Mouse (Mus musculus): ENCODE measurements around the gene Apba3. TPM values are rescaled to one million over a fixed set of nuclear protein-coding genes. Genes with fewer than 3 reads are reported as not detected.
A peak's percentile ranks its signal among the peaks of the same experiment; 100 is the strongest.
"Not testable (repeated sequence)": the region's sequence is repeated elsewhere in the genome, so short reads cannot be mapped to it uniquely, and the experiment has no call there.

Apba3 gene
- polyA plus RNA-seq (2015; fragmentation: Nextera tagmentation; extraction: Ambion mirVana): 55.7 and 60.5 TPM in 2 replicates

DNA sequence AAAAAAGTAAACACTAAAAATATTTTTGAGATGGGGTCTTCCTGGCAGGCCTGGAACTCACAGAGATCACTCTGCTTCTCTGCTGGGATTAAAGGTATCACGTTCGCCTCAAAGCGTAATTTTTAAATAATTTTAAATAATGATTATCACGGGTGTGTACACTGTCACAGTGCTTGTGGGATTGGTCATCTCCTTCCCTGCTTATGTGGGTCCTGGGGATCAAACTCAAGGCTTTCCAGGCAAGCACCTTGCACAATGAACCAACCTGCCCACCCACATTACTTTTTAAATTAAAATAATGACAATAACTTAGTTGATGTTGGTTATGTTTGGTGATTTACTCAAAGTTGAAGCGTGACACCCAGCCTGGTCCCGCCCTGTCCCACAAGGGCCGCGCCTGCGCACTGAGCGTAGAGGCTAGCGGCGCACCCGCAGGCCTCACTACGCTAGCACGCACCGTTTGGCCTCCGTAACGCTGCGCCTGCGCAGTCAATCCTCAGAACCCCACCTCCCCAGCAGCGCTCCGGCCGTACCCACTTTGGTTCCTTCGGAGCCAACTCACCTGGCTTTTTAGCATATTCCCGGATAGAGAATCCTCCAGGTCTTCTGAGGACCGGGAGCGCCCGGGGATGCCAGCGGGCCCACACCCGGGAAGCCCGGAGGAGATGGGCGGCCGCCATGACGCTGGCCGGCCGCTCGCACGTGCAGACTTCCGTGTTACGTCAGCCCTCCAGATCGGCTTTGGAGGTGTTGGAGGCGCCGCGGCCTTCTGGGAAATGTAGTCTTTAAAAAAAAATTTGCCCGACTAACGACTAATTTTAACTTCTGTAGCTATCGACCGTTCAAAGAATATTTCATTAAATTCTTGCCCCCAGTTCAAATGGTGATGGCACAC is at the start of gene Apba3, which contains the start of gene Mrpl54:
Gene Apba3, plus strand, starts transcription at position 750 of the 895 bp plus-strand sequence.
Gene Mrpl54, minus strand, starts transcription at position 724 of the 895 bp plus-strand sequence.
- H3K4me3 ChIP-seq (replicated peaks; ENCODE audit: low read depth, low read length): peak within 1 kb of the TSS; percentile 53
- under 1% methylated on average over 48 of the region's 48 CpGs for WGBS
- DNase-seq (ENCODE audit: low spot score) (peak; percentile 98), ATAC-seq (replicated peaks; ENCODE audit: low FRiP score, low read depth) (peak; percentile 88)
- TF ChIP-seq CTCF (IDR thresholded peaks at IDR 0.05; ENCODE audit: low read depth): no peak
- peak within 1 kb of the TSS; percentile 61 for H3K9ac ChIP-seq (ENCODE audit: low read depth, low read length)
- H3K27ac ChIP-seq: peak within 1 kb of the TSS; percentile 70; the same call in 1 of the 2 replicates
- H3K36me3 ChIP-seq (ENCODE audit: insufficient read depth, low read length): peaks cover 30% of the 10 kb centered on the region; the same call in 1 of the 2 replicates
- H3K4me1 ChIP-seq (replicated peaks; ENCODE audit: insufficient read depth, low read length): peaks cover 6% of the 10 kb centered on the region
- peak within 1 kb of the TSS; percentile 71 for H3K4me2 ChIP-seq (ENCODE audit: low read length)
- no peaks in the 10 kb centered on the region for H3K27me3 ChIP-seq (ENCODE audit: insufficient read depth, low read length)
- no peaks in the 10 kb centered on the region for H3K9me3 ChIP-seq (replicated peaks; ENCODE audit: low read length)

DNA sequence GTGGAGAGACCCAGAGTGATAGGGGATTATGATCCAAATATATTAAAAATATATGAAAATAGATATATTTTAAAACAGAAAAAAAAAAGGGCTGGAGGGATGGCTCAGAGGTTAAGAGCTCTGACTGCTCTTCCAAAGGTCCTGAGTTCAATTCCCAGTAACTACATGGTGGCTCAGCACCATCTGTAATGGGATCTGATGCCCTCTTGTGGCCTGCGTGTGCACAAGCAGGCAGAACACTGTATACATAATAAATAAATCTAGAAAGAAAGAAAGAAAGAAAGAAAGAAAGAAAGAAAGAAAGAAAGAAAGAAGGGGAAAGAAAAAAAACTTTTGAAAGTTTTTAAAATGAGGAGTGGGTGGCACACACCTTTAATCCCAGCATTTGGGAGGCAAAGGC is 49.5 kb upstream of the Apba3 start:
- not testable (repeated sequence) for H3K27me3 ChIP-seq (ENCODE audit: insufficient read depth, low read length); H3K4me1 ChIP-seq (replicated peaks; ENCODE audit: insufficient read depth, low read length); H3K36me3 ChIP-seq (ENCODE audit: insufficient read depth, low read length); H3K27ac ChIP-seq; ATAC-seq (replicated peaks; ENCODE audit: low FRiP score, low read depth); H3K9ac ChIP-seq (ENCODE audit: low read depth, low read length); H3K4me3 ChIP-seq (replicated peaks; ENCODE audit: low read depth, low read length); H3K4me2 ChIP-seq (ENCODE audit: low read length); H3K9me3 ChIP-seq (replicated peaks; ENCODE audit: low read length)
- 19% methylated on average over 1 of the region's 1 CpGs for WGBS
- peak; percentile 27 for DNase-seq (ENCODE audit: low spot score)
- TF ChIP-seq CTCF (IDR thresholded peaks at IDR 0.05; ENCODE audit: low read depth): peak; percentile 67

DNA sequence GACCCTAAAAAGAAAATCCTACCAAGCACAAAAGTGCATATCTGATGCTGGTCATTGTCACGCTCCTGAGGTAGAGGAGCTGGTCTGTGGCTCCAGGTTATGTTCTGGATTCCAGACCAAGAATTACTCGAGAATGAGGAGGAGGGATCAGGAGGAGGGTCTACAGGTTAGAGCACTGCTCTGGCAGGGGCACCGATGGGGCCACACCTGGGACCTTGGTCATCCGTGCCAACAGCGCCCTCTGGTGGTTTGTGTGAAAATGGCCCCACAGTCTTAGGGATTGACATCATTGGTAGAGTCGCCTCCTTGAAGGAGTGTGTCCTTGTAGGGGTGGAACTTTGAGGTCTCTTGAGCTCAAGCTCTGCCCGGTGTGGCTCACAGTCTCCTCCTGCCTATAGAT is 48.8 kb upstream of the Apba3 start:
- peak; percentile 62 for DNase-seq (ENCODE audit: low spot score)
- peak; percentile 86 for TF ChIP-seq CTCF (IDR thresholded peaks at IDR 0.05; ENCODE audit: low read depth)
- 34% methylated on average over 7 of the region's 7 CpGs for WGBS

DNA sequence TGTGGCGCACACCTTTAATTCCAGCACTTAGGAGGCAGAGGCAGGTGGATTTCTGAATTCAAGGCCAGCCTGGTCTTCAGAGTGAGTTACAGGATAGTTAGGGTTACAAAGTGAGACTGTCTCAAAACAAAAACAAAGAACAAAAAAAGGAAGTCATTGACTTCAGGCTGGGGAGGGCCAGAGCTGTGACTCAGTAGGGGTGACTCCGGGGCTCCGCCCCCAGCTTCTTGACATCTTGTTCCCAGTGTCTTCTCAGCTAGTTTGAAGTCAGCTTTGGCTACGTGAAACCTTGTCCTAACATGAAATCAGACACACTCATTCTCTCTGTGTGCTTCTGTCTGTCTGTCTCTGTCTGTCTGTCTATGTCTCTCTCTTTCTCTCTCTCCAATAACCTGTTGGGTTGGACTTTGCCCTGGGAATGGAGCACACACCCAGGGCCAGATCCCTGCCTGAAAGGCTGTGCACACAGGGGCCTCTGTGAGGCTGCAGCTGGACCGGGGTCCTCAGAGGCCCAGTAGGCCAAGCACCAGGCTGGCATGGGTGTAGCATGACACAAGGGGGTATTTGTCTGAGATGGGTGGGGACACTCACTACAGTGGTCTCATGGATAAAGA is 45.3 kb upstream of the Apba3 start:
- no peaks in the 10 kb centered on the region for H3K27me3 ChIP-seq (ENCODE audit: insufficient read depth, low read length)
- H3K9me3 ChIP-seq (replicated peaks; ENCODE audit: low read length): no peaks in the 10 kb centered on the region
- H3K4me1 ChIP-seq (replicated peaks; ENCODE audit: insufficient read depth, low read length): no peaks in the 10 kb centered on the region
- no peak overlapping the region for H3K4me2 ChIP-seq (ENCODE audit: low read length)
- no peak overlapping the region for H3K9ac ChIP-seq (ENCODE audit: low read depth, low read length)
- no peaks in the 10 kb centered on the region for H3K36me3 ChIP-seq (ENCODE audit: insufficient read depth, low read length)
- WGBS: 86% methylated on average over 5 of the region's 5 CpGs
- no peak for ATAC-seq (replicated peaks; ENCODE audit: low FRiP score, low read depth)
- no peak for DNase-seq (ENCODE audit: low spot score)
- no peak for TF ChIP-seq CTCF (IDR thresholded peaks at IDR 0.05; ENCODE audit: low read depth)
- H3K4me3 ChIP-seq (replicated peaks; ENCODE audit: low read depth, low read length): no peak overlapping the region
- H3K27ac ChIP-seq: no peak overlapping the region

More for the DNA sequence above, 48.8 kb upstream of the Apba3 start:
- Histone ChIP-seq H3K27ac (no peak overlapping the region), H3K4me2 (ENCODE audit: low read length) (no peak overlapping the region), H3K4me3 (replicated peaks; ENCODE audit: low read depth, low read length) (no peak overlapping the region), H3K4me1 (replicated peaks; ENCODE audit: insufficient read depth, low read length) (no peaks in the 10 kb centered on the region), H3K27me3 (ENCODE audit: insufficient read depth, low read length) (no peaks in the 10 kb centered on the region), H3K9me3 (replicated peaks; ENCODE audit: low read length) (no peaks in the 10 kb centered on the region), H3K36me3 (ENCODE audit: insufficient read depth, low read length) (no peaks in the 10 kb centered on the region), H3K9ac (ENCODE audit: low read depth, low read length) (no peak overlapping the region)
- peak; percentile 79 for ATAC-seq (replicated peaks; ENCODE audit: low FRiP score, low read depth)

DNA sequence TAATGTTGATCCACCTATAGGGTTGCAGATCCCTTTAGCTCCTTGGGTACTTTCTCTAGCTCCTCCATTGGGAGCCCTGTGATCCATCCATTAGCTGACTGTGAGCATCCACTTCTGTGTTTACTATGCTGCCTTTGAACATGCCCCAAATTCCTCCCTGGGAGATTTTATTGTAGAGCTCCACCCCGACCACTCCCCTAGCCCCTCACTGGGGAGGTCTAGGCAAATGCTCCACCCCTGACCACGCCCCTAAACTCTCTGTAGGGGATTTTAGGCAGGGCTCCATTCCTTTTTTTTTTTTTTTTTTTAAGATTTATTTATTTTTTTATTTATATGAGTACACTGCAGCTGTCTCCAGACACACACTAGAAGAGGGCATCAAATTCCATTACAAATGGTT is 43.0 kb upstream of the Apba3 start:
- H3K27me3 ChIP-seq (ENCODE audit: insufficient read depth, low read length); ATAC-seq (replicated peaks; ENCODE audit: low FRiP score, low read depth); H3K27ac ChIP-seq; H3K4me1 ChIP-seq (replicated peaks; ENCODE audit: insufficient read depth, low read length); H3K4me3 ChIP-seq (replicated peaks; ENCODE audit: low read depth, low read length); H3K9ac ChIP-seq (ENCODE audit: low read depth, low read length); H3K9me3 ChIP-seq (replicated peaks; ENCODE audit: low read length); H3K4me2 ChIP-seq (ENCODE audit: low read length); H3K36me3 ChIP-seq (ENCODE audit: insufficient read depth, low read length); DNase-seq (ENCODE audit: low spot score): not testable (repeated sequence)
- WGBS: 36% methylated on average over 2 of the region's 2 CpGs

DNA sequence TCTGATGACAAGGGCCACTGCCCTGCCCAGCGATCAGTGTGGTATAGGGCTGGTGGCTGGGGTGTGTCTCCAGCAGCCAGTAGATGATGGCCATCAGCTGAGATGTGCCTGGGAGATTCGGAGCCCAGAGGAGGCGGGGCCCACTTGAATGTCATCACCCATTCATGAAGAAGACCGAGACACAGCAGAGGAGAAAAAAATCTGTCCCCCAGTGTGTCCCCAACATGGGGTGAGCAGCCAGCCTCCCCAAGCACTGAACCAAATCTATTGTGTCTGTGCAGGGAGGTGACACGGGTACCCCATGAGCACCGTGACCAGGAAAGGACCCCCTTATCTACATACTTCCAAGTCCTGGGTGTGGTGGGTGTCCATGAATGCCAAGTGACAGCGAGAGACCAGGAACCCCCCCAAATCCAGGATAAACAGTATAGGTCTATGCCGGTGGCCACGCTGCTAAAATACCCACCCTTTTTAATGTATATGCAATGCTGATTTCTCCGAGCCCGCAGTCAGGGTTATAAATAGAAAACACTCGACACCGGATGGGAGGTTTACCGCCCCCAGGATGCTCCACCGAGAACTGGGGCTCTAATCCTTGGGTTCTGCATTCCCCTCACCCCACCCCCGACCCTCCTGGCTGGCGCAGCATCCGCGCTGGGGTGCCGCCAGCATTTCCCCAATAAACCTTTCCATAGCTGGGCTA is 36.9 kb upstream of the Apba3 start:
- Histone ChIP-seq H3K9me3 (replicated peaks; ENCODE audit: low read length) (no peaks in the 10 kb centered on the region), H3K27ac (no peak overlapping the region), H3K9ac (ENCODE audit: low read depth, low read length) (no peak overlapping the region), H3K4me1 (replicated peaks; ENCODE audit: insufficient read depth, low read length) (no peaks in the 10 kb centered on the region; the same call in 1 of the 2 replicates), H3K27me3 (ENCODE audit: insufficient read depth, low read length) (peaks cover 15% of the 10 kb centered on the region), H3K4me3 (replicated peaks; ENCODE audit: low read depth, low read length) (no peak overlapping the region), H3K4me2 (ENCODE audit: low read length) (peak overlapping the region; percentile 23), H3K36me3 (ENCODE audit: insufficient read depth, low read length) (no peaks in the 10 kb centered on the region)
- 12% methylated on average over 20 of the region's 20 CpGs for WGBS
- ATAC-seq (replicated peaks; ENCODE audit: low FRiP score, low read depth) (no peak), DNase-seq (ENCODE audit: low spot score) (no peak)
- TF ChIP-seq CTCF (IDR thresholded peaks at IDR 0.05; ENCODE audit: low read depth): no peak
